Mouse (Mus musculus): Measurements from ENCODE around the gene Shc2. TPM values are rescaled to one million over a fixed set of nuclear protein-coding genes. Genes with fewer than 3 reads are reported as not detected.
A peak's percentile ranks its signal among the peaks of the same experiment; 100 is the strongest.

Gene Shc2
- polyA plus RNA-seq, 1 experiment from 2014 or later: 1.1 TPM

- Histone ChIP-seq H3K27me3 (replicated peaks; ENCODE audit: insufficient read depth, low read length) (no peaks in the 10 kb centered on the region), H3K9ac (replicated peaks; ENCODE audit: low read depth) (no peak overlapping the region), H3K4me1 (ENCODE audit: insufficient read depth, low read depth, low read length) (no peaks in the 10 kb centered on the region), H3K9me3 (ENCODE audit: low read length) (no peaks in the 10 kb centered on the region), H3K36me3 (ENCODE audit: insufficient read depth, low read length) (no peaks in the 10 kb centered on the region), H3K4me3 (ENCODE audit: low read depth, low read length) (no peak overlapping the region), H3K27ac (ENCODE audit: low read length) (no peak overlapping the region), H3K4me2 (replicated peaks; ENCODE audit: low read depth, low read length) (no peak overlapping the region)
- ATAC-seq (no peak), DNase-seq (ENCODE audit: low spot score) (no peak)
- 80% methylated on average over 10 of the region's 10 CpGs for WGBS
- no peak for TF ChIP-seq CTCF (IDR thresholded peaks at IDR 0.05)
- TF ChIP-seq EP300 (IDR thresholded peaks at IDR 0.05): no peak
Measured at GRCm38 (mm10) chr10:79626156-79626555, 11.6 kb downstream of the Shc2 start.

- no peak for ATAC-seq
- H3K36me3 ChIP-seq (ENCODE audit: insufficient read depth, low read length): no peaks in the 10 kb centered on the region
- no peak for DNase-seq (ENCODE audit: low spot score)
- no peak overlapping the region for H3K9ac ChIP-seq (replicated peaks; ENCODE audit: low read depth)
- no peaks in the 10 kb centered on the region for H3K4me1 ChIP-seq (ENCODE audit: insufficient read depth, low read depth, low read length)
- TF ChIP-seq EP300 (IDR thresholded peaks at IDR 0.05) (no peak), CTCF (IDR thresholded peaks at IDR 0.05) (no peak)
- no peak overlapping the region for H3K27ac ChIP-seq (ENCODE audit: low read length)
- 57% methylated on average over 9 of the region's 9 CpGs for WGBS
- H3K4me2 ChIP-seq (replicated peaks; ENCODE audit: low read depth, low read length): no peak overlapping the region
- H3K4me3 ChIP-seq (ENCODE audit: low read depth, low read length): no peak overlapping the region
- no peaks in the 10 kb centered on the region for H3K27me3 ChIP-seq (replicated peaks; ENCODE audit: insufficient read depth, low read length)
- no peaks in the 10 kb centered on the region for H3K9me3 ChIP-seq (ENCODE audit: low read length)
Measured at GRCm38 (mm10) chr10:79625398-79625797, 12.3 kb downstream of the Shc2 start.

GRCm38 (mm10) chr10:79623950-79624349 is 13.8 kb downstream of the Shc2 start:
- no peak for ATAC-seq
- 62% methylated on average over 12 of the region's 12 CpGs for WGBS

GRCm38 (mm10) chr10:79616376-79616775 is 21.3 kb downstream of the Shc2 start:
- WGBS: 91% methylated on average over 5 of the region's 5 CpGs
- Histone ChIP-seq H3K27ac (ENCODE audit: low read length) (no peak overlapping the region), H3K9ac (replicated peaks; ENCODE audit: low read depth) (no peak overlapping the region)

More at GRCm38 (mm10) chr10:79623950-79624349, 13.8 kb downstream of the Shc2 start:
- Histone ChIP-seq H3K9me3 (ENCODE audit: low read length) (no peaks in the 10 kb centered on the region), H3K27me3 (replicated peaks; ENCODE audit: insufficient read depth, low read length) (no peaks in the 10 kb centered on the region), H3K4me1 (ENCODE audit: insufficient read depth, low read depth, low read length) (no peaks in the 10 kb centered on the region), H3K27ac (ENCODE audit: low read length) (no peak overlapping the region), H3K4me2 (replicated peaks; ENCODE audit: low read depth, low read length) (no peak overlapping the region), H3K4me3 (ENCODE audit: low read depth, low read length) (no peak overlapping the region), H3K9ac (replicated peaks; ENCODE audit: low read depth) (no peak overlapping the region), H3K36me3 (ENCODE audit: insufficient read depth, low read length) (no peaks in the 10 kb centered on the region)
- TF ChIP-seq EP300 (IDR thresholded peaks at IDR 0.05) (no peak), CTCF (IDR thresholded peaks at IDR 0.05) (no peak)
- no peak for DNase-seq (ENCODE audit: low spot score)

GRCm38 (mm10) chr10:79615860-79616259 is 21.9 kb downstream of the Shc2 start:
- WGBS: 11% methylated on average over 8 of the region's 8 CpGs
- peaks cover 8% of the 10 kb centered on the region; the same call in 1 of the 2 replicates for H3K4me1 ChIP-seq (ENCODE audit: insufficient read depth, low read depth, low read length)
- no peak overlapping the region for H3K4me2 ChIP-seq (replicated peaks; ENCODE audit: low read depth, low read length)
- no peaks in the 10 kb centered on the region for H3K9me3 ChIP-seq (ENCODE audit: low read length)
- ATAC-seq: no peak
- no peak overlapping the region for H3K9ac ChIP-seq (replicated peaks; ENCODE audit: low read depth)
- no peak for DNase-seq (ENCODE audit: low spot score)
- H3K36me3 ChIP-seq (ENCODE audit: insufficient read depth, low read length): no peaks in the 10 kb centered on the region
- H3K27ac ChIP-seq (ENCODE audit: low read length): no peak overlapping the region
- TF ChIP-seq CTCF (IDR thresholded peaks at IDR 0.05) (no peak), EP300 (IDR thresholded peaks at IDR 0.05) (no peak)
- peaks cover 22% of the 10 kb centered on the region; the same call in 1 of the 2 replicates for H3K27me3 ChIP-seq (replicated peaks; ENCODE audit: insufficient read depth, low read length)
- no peak overlapping the region for H3K4me3 ChIP-seq (ENCODE audit: low read depth, low read length)

More at GRCm38 (mm10) chr10:79616376-79616775, 21.3 kb downstream of the Shc2 start:
- no peak for ATAC-seq
- DNase-seq (ENCODE audit: low spot score): no peak
- Histone ChIP-seq H3K4me3 (ENCODE audit: low read depth, low read length) (no peak overlapping the region), H3K9me3 (ENCODE audit: low read length) (no peaks in the 10 kb centered on the region), H3K4me1 (ENCODE audit: insufficient read depth, low read depth, low read length) (peaks cover 8% of the 10 kb centered on the region; the same call in 1 of the 2 replicates), H3K27me3 (replicated peaks; ENCODE audit: insufficient read depth, low read length) (peaks cover 22% of the 10 kb centered on the region; the same call in 1 of the 2 replicates), H3K4me2 (replicated peaks; ENCODE audit: low read depth, low read length) (no peak overlapping the region), H3K36me3 (ENCODE audit: insufficient read depth, low read length) (no peaks in the 10 kb centered on the region)
- no peak for TF ChIP-seq CTCF (IDR thresholded peaks at IDR 0.05)
- no peak for TF ChIP-seq EP300 (IDR thresholded peaks at IDR 0.05)

- Histone ChIP-seq H3K4me2 (replicated peaks; ENCODE audit: low read depth, low read length) (no peak overlapping the region), H3K36me3 (ENCODE audit: insufficient read depth, low read length) (no peaks in the 10 kb centered on the region), H3K9ac (replicated peaks; ENCODE audit: low read depth) (no peak overlapping the region), H3K27me3 (replicated peaks; ENCODE audit: insufficient read depth, low read length) (peaks cover 22% of the 10 kb centered on the region; the same call in 1 of the 2 replicates), H3K9me3 (ENCODE audit: low read length) (no peaks in the 10 kb centered on the region), H3K27ac (ENCODE audit: low read length) (no peak overlapping the region), H3K4me3 (ENCODE audit: low read depth, low read length) (no peak overlapping the region), H3K4me1 (ENCODE audit: insufficient read depth, low read depth, low read length) (peaks cover 8% of the 10 kb centered on the region; the same call in 1 of the 2 replicates)
- TF ChIP-seq CTCF (IDR thresholded peaks at IDR 0.05) (no peak), EP300 (IDR thresholded peaks at IDR 0.05) (no peak)
- 93% methylated on average over 1 of the region's 1 CpGs for WGBS
- peak; percentile 24 for ATAC-seq
- no peak for DNase-seq (ENCODE audit: low spot score)
Measured at GRCm38 (mm10) chr10:79614305-79614643, 23.4 kb downstream of the Shc2 start.
